Mouse (Mus musculus): Measurements from ENCODE around the gene Defb36. TPM values are rescaled to one million over a fixed set of nuclear protein-coding genes. Genes with fewer than 3 reads are reported as not detected.

Gene Defb36
- polyA plus RNA-seq, 1 experiment = not detected

DNA sequence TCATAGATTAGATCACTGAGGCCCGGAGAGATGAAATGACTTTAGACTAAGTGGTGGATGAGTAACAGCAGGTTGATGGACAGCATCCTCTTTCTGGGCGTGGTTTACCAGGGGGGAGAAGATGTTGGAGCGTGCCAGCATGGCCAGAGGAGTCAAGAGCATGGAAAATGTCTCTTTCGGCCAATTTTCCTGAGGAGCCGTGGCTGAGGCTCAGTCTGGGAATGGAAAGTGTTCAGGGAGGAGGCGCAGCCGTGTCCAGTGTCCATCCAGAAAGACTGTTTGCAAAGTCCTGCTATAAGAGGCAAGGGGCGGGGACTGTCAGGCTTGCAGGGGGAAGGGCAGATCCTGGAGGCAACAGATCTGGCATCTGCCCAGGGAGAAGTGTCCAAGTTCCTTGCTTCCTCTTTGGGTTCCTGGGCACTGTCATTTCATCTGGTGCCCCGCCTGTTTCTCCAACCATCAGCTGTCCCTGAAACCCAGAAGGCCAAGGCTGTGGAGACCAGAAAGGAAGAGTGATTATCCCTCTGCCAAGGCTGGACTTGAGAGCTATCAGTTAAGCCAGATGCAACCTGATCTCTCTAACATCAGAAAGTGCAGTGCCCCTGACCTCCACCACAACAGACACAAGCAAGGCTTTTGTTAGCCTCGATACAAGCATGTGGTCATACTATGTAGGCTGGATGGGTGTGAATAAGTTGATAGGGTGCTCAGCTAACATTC lies 48.9 kb downstream of the Defb36 start:
- peak; percentile 35 for DNase-seq
- Histone ChIP-seq H3K4me1 (ENCODE audit: control insufficient read depth, insufficient read depth, low read length) (no peaks in the 10 kb centered on the region), H3K4me3 (replicated peaks; ENCODE audit: extremely low read depth, low read depth, low read length) (no peak overlapping the region)
- TF ChIP-seq POLR2A (IDR thresholded peaks at IDR 0.05; ENCODE audit: borderline replicate concordance, extremely low read depth, low read depth, low read length) = no peak
- TF ChIP-seq CTCF (IDR thresholded peaks at IDR 0.05; ENCODE audit: insufficient read depth, low read length) = no peak
- 35% methylated on average over 10 of the region's 10 CpGs for WGBS

DNA sequence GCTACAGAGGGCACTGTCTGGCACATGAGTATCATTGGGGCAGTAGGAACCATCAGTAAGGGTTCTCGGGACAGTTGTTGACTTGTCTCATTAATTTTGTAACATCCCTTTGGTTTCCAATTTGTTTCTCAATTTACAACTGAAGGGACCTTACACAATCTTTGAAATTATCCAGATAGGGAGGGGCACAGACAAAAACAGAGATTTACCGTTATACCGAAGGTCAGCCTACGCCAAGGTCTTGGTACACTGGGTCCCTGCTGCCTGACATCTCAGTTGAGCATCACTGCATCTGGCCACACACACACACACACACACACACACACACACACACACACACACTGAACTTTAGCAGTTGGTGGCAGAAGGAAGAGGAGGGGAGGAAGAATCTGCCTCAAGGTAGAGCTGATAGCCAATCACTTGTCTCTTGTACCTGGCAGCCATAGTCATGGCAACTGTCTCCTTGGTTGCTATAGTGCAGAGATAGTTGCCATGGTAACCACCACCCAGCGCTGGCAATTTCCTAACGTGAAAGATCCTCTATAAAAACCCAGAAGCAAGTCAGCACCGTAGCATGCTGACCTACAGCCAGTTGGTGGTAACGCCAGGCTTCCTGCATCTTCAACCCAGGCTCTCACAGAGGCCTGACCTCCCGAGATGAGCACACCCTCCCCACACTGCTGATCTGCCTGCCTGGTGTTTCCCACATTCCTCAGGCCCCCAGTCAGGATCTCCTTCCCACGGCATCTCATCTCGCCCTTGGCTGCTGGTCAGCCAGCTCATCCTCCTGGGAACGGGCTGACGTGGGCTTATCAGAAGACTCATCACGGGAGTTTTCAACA lies 50.0 kb downstream of the Defb36 start:
- WGBS = 35% methylated on average over 14 of the region's 14 CpGs
- Histone ChIP-seq H3K4me3 (replicated peaks; ENCODE audit: extremely low read depth, low read depth, low read length) (no peak overlapping the region), H3K4me1 (ENCODE audit: control insufficient read depth, insufficient read depth, low read length) (no peaks in the 10 kb centered on the region)
- DNase-seq = no peak
- TF ChIP-seq POLR2A (IDR thresholded peaks at IDR 0.05; ENCODE audit: borderline replicate concordance, extremely low read depth, low read depth, low read length) = no peak

DNA sequence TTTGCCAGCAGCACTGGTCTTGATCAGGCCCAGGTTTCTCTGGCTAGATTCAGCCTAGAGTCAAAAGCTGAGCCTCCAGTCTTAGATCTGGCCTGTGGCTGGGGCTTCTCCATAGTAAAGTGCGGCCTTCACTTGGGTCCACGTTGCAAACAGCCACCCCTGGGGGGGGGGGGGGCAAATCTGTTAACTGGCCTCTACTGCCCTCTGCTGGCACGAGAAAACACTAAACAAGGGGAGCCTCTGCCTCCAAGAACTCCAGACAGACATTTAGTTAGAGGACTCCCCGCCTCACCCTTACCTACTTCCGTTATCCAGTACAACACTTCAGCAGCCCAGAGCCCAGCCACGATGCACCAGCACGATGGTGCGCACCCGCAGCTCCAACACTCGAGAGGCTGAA lies 53.3 kb downstream of the Defb36 start:
- TF ChIP-seq CTCF (IDR thresholded peaks at IDR 0.05; ENCODE audit: insufficient read depth, low read length) (peak; percentile 40), POLR2A (IDR thresholded peaks at IDR 0.05; ENCODE audit: borderline replicate concordance, extremely low read depth, low read depth, low read length) (no peak)
- H3K4me3 ChIP-seq (replicated peaks; ENCODE audit: extremely low read depth, low read depth, low read length) = no peak overlapping the region
- no peak for DNase-seq
- WGBS = 52% methylated on average over 10 of the region's 10 CpGs
- no peaks in the 10 kb centered on the region for H3K4me1 ChIP-seq (ENCODE audit: control insufficient read depth, insufficient read depth, low read length)

DNA sequence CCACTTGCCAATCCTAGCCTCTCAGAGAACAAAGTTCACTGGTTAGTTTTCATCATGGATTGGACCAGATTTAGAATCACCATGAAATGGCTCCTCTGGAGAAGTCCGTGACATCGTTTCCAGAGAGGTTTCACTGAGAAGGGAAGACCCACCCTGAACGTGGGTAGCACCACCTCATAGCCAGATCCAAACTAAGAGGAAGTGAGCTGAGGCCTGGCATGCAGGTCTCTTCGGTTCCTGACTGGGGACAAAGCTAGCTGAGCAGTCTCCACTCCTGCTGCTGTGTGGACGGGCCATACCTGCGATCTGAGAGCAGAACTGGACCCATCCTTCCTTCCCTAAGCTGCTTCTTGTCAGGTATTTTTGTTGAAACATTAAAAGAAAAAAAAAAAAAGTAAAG lies 57.0 kb downstream of the Defb36 start:
- H3K4me1 ChIP-seq (ENCODE audit: control insufficient read depth, insufficient read depth, low read length) = no peaks in the 10 kb centered on the region
- 71% methylated on average over 6 of the region's 6 CpGs for WGBS
- H3K4me3 ChIP-seq (replicated peaks; ENCODE audit: extremely low read depth, low read depth, low read length) = no peak overlapping the region
- no peak for DNase-seq
- TF ChIP-seq POLR2A (IDR thresholded peaks at IDR 0.05; ENCODE audit: borderline replicate concordance, extremely low read depth, low read depth, low read length) (no peak), CTCF (IDR thresholded peaks at IDR 0.05; ENCODE audit: insufficient read depth, low read length) (no peak)

Other genes starting within 250 kb of the Defb36 start
- 0.17 TPM in 1 of 2 replicates, not detected in the other for gene Nrsn2, start 227.7 kb upstream of the Defb36 start, polyA plus RNA-seq (2012; rRNA removed)
- 5.6 and 5.8 TPM in 2 replicates for gene Sox12, start 206.3 kb upstream of the Defb36 start, polyA plus RNA-seq (2012; rRNA removed)
- gene Zcchc3, start 189.3 kb upstream of the Defb36 start, polyA plus RNA-seq (2012; rRNA removed) = 5.1 and 5.8 TPM in 2 replicates
- 8.1 and 8.5 TPM in 2 replicates for gene 6820408C15Rik, start 188.7 kb upstream of the Defb36 start, polyA plus RNA-seq (2012; rRNA removed)
- gene Defb23, start 139.7 kb upstream of the Defb36 start, polyA plus RNA-seq (2012; rRNA removed) = not detected in 2 replicates
- not detected in 2 replicates for gene Defb20, start 127.3 kb upstream of the Defb36 start, polyA plus RNA-seq (2012; rRNA removed)
- not detected in 2 replicates for gene Defb22, start 114.2 kb upstream of the Defb36 start, polyA plus RNA-seq (2012; rRNA removed)
- not detected in 2 replicates for gene Defb26, start 92.6 kb upstream of the Defb36 start, polyA plus RNA-seq (2012; rRNA removed)
- gene Defb28, start 86.1 kb upstream of the Defb36 start, polyA plus RNA-seq (2012; rRNA removed) = not detected in 2 replicates
- gene Defb29, start 64.2 kb upstream of the Defb36 start, polyA plus RNA-seq (2012; rRNA removed) = not detected in 2 replicates
- not detected in 2 replicates for gene Gm17416, start 35.0 kb upstream of the Defb36 start, polyA plus RNA-seq (2012; rRNA removed)
- gene Defb21, start 31.6 kb upstream of the Defb36 start, polyA plus RNA-seq (2012; rRNA removed) = not detected in 2 replicates
- gene Defb19, start 24.0 kb upstream of the Defb36 start, polyA plus RNA-seq (2012; rRNA removed) = not detected in 2 replicates
- gene Defb45, start 4.9 kb upstream of the Defb36 start, polyA plus RNA-seq (2012; rRNA removed) = not detected in 2 replicates
- 1.1 TPM in 1 of 2 replicates, not detected in the other for gene Defb25, start 18.7 kb downstream of the Defb36 start, polyA plus RNA-seq (2012; rRNA removed)
- 12.4 and 16.2 TPM in 2 replicates for gene Rem1, start 22.6 kb downstream of the Defb36 start, polyA plus RNA-seq (2012; rRNA removed)
- 125 and 149 TPM in 2 replicates for gene H13, start 65.1 kb downstream of the Defb36 start, polyA plus RNA-seq (2012; rRNA removed)
- 2.9 and 3.8 TPM in 2 replicates for gene Mcts2, start 82.7 kb downstream of the Defb36 start, polyA plus RNA-seq (2012; rRNA removed)
- gene Id1, start 131.9 kb downstream of the Defb36 start, polyA plus RNA-seq (2012; rRNA removed) = 323 and 438 TPM in 2 replicates
- 84.7 and 90.1 TPM in 2 replicates for gene Cox4i2, start 149.8 kb downstream of the Defb36 start, polyA plus RNA-seq (2012; rRNA removed)
- 113 and 118 TPM in 2 replicates for gene Bcl2l1, start 227.4 kb downstream of the Defb36 start, polyA plus RNA-seq (2012; rRNA removed)
- gene Tpx2, start 243.6 kb downstream of the Defb36 start, polyA plus RNA-seq (2012; rRNA removed) = 0.63 and 0.77 TPM in 2 replicates

All from lung, adult 2 months (tissue).